Mouse (Mus musculus) limb, embryonic 14.5 days (tissue): ENCODE data around the gene Efcab12. TPM values are rescaled to one million over a fixed set of nuclear protein-coding genes. Genes with fewer than 3 reads are reported as not detected.

Experiments used
- ATAC-seq: fragments of 200-750 bp; cut with Nextera tagmentation; 2 replicates; pipeline ENCODE4 v1.8.0; 2017; ENCODE audit warnings: low read depth, moderate number of reproducible peaks, moderate TSS enrichment; ENCODE audit not compliant: low FRiP score
- DNase-seq: peaks from one replicate; pipeline ENCODE4 v3.0.0-alpha.2; 2015; ENCODE audit warnings: low spot score
- H3K27ac ChIP-seq: fragments of 300-500 bp; sonication (generic); replicated peaks from 2 replicates; pipeline ENCODE4 v1.5.1; 2014; ENCODE audit warnings: low read depth, mild to moderate bottlenecking, low read length, moderate library complexity, mixed read lengths
- H3K27me3 ChIP-seq: fragments of 300-500 bp; sonication (generic); 2 replicates; pipeline ENCODE4 v1.6.1; 2014; ENCODE audit warnings: low read length, mixed read lengths; ENCODE audit not compliant: control insufficient read depth, insufficient read depth
- H3K36me3 ChIP-seq: fragments of 300-500 bp; sonication (generic); 2 replicates; pipeline ENCODE4 v1.6.1; 2014; ENCODE audit warnings: mild to moderate bottlenecking, low read length, moderate library complexity, mixed read lengths; ENCODE audit not compliant: control insufficient read depth, insufficient read depth
- H3K4me1 ChIP-seq: fragments of 300-500 bp; sonication (generic); 2 replicates; pipeline ENCODE4 v1.6.1; 2014; ENCODE audit warnings: antibody characterized with exemption, low read length, mixed read lengths; ENCODE audit not compliant: control insufficient read depth, insufficient read depth
- H3K4me2 ChIP-seq: fragments of 300-500 bp; sonication (generic); replicated peaks from 2 replicates; pipeline ENCODE4 v1.6.1; 2014; ENCODE audit warnings: low read depth, mild to moderate bottlenecking, low read length, moderate library complexity; ENCODE audit not compliant: severe bottlenecking
- H3K4me3 ChIP-seq: fragments of 300-500 bp; sonication (generic); replicated peaks from 2 replicates; pipeline ENCODE4 v1.5.1; 2014; ENCODE audit warnings: low read length
- H3K9ac ChIP-seq: fragments of 300-500 bp; sonication (generic); 2 replicates; pipeline ENCODE4 v1.6.1; 2014; ENCODE audit warnings: mild to moderate bottlenecking, low read depth, low read length, moderate library complexity; ENCODE audit not compliant: severe bottlenecking
- H3K9me3 ChIP-seq: fragments of 300-500 bp; sonication (generic); 2 replicates; pipeline ENCODE4 v1.6.1; 2016; ENCODE audit warnings: low read length; ENCODE audit not compliant: control insufficient read depth
- POLR2A ChIP-seq: fragments of 200-500 bp; IDR thresholded peaks from 2 replicates; pipeline ENCODE4 v1.8.0; 2012; ENCODE audit warnings: inconsistent platforms, mild to moderate bottlenecking, moderate library complexity, borderline replicate concordance; ENCODE audit not compliant: insufficient read depth, insufficient read length; ENCODE audit errors: extremely low read depth
- WGBS: fragments of 180-500 bp; shearing (Covaris S2); extraction: QIAGEN DNeasy Blood & Tissue Kit; methylation state at CpG from one replicate; pipeline ENCODE4 v1.1.7; 2014; 5-methylcytosine and 5-hydroxymethylcytosine counted together
- polyA plus RNA-seq, 2 experiments: library from polyadenylated mRNA; depleted of rRNA in 1 of 2; stranded (reverse) in 1 of 2; unstranded in 1 of 2; fragments of >200 nt; fragmentation: Nextera tagmentation in 1 of 2; extraction: Ambion mirVana in 1 of 2; gene quantifications; 2 replicates each; pipeline versions ENCODE4 v1.2.1 to v1.2.3; 2012 to 2014

Gene Efcab12
- polyA plus RNA-seq, 2 experiments: 0.39 to 0.58 TPM

DNA sequence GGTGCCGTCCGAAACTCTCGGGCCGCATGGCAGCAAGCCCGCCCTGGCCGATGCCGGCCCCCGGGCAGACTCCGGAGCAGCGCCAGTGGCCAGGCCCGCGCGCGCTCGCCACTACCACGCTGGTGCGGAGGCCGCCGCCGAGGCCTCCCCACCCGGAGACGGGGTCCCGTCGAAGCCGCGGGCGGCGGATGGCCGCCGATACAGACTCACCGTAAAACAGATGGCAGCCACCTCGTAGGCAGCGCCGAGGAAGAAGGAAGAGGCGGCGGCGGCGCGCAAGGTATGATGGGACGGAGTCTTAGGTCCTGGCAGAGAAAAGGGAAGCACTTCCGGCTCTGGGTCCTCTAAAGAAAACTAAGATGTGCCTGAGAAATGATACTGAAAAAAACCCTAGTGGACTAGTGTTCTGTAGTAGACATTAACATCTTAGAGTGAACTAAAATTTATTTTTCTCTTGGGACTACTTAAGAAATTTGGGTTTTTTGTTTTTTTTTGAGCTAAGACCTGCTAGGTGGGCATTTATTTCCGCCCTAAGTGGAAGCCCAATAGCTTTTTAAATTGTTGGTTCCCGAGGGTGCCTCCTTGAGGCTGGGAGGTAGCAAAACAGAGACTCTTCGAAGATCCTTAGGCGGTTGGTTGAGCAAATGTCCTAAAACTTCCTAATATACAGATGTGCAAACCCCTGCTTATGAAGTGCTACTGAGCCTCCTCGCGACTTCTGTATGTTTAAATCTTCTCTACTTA is 29.6 kb downstream of the Efcab12 start, which contains the start of gene Rpl32:
Rpl32 (minus strand) TSS at position 260 of the 744 bp plus-strand sequence.
- peak within 1 kb of the TSS; percentile 88 for H3K4me2 ChIP-seq
- WGBS: under 1% methylated on average over 41 of the region's 47 CpGs

DNA sequence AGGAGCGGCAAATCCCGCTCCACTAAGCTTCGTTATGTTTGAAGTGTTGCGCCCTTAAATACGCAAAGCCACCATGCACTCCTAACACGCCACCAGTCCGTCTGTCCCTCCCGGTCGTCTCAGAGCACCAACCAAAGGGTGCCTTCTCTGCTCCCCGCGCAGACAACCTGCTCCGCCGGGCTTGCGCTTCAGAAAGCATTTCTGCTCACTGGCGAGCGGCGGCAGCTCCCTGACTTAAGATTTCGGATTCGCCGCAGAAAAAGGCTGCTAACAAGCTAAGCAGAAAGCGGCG is 30.1 kb downstream of the Efcab12 start:
- Histone ChIP-seq H3K4me2 (peak overlapping the region; percentile 88), H3K36me3 (peaks cover 45% of the 10 kb centered on the region), H3K4me3 (peak overlapping the region; percentile 100), H3K9ac (peak overlapping the region; percentile 99), H3K27me3 (no peaks in the 10 kb centered on the region), H3K27ac (peak overlapping the region; percentile 98), H3K4me1 (peaks cover 12% of the 10 kb centered on the region), H3K9me3 (no peaks in the 10 kb centered on the region)
- DNase-seq: no peak
- no peak for ATAC-seq
- no peak for TF ChIP-seq POLR2A
- WGBS: under 1% methylated on average over 22 of the region's 22 CpGs

More for the DNA sequence above, 29.6 kb downstream of the Efcab12 start, which contains the start of gene Rpl32:
- Histone ChIP-seq H3K27me3 (no peaks in the 10 kb centered on the region), H3K27ac (peak within 1 kb of the TSS; percentile 98), H3K36me3 (peaks cover 40% of the 10 kb centered on the region), H3K4me3 (peak within 1 kb of the TSS; percentile 100), H3K9me3 (no peaks in the 10 kb centered on the region), H3K9ac (peak within 1 kb of the TSS; percentile 99), H3K4me1 (peaks cover 12% of the 10 kb centered on the region)
- DNase-seq (peak; percentile 94), ATAC-seq (peak; percentile 89)
- TF ChIP-seq POLR2A: peak; percentile 96; the same call in 1 of the 2 replicates

DNA sequence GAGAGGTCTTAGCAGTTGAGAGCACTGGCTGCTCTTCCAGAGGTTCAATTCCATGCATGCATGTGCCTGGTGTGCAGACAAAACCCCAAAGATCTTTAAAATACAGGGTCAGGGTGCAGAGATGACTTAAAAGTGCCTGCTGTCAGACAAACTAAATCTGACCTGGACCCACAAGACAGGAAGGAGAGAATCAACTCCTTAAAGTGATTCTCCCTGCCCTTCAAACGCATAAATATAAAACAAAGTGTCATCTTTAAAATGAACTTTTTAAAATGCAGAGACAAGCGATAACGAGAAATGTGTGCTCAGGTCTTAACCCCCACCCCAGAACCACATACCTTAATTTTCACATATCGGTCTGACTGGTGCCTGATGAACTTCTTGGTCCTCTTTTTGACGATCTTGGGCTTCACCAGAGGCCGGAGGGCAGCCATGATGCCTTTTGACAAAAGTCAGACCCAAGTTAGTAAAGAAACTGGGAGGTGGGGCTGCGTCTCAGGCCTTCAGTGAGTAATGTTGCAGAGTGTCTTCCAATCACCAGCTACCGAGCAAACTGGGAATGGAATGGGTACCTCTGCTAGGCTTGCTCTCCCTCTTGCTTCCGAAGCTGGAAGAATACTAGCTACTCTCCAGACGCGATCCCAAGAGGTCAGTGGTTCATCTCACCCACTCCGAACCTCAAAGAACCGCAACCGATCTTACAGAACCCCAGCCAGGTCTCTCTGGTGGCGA is 30.6 kb downstream of the Efcab12 start:
- Histone ChIP-seq H3K4me2 (peak overlapping the region; percentile 88), H3K36me3 (peaks cover 50% of the 10 kb centered on the region), H3K4me1 (peaks cover 12% of the 10 kb centered on the region), H3K27ac (peak overlapping the region; percentile 98), H3K9ac (peak overlapping the region; percentile 99), H3K4me3 (peak overlapping the region; percentile 100), H3K27me3 (no peaks in the 10 kb centered on the region), H3K9me3 (no peaks in the 10 kb centered on the region)
- DNase-seq: no peak
- no peak for ATAC-seq
- no peak for TF ChIP-seq POLR2A
- 3% methylated on average over 15 of the region's 15 CpGs for WGBS

DNA sequence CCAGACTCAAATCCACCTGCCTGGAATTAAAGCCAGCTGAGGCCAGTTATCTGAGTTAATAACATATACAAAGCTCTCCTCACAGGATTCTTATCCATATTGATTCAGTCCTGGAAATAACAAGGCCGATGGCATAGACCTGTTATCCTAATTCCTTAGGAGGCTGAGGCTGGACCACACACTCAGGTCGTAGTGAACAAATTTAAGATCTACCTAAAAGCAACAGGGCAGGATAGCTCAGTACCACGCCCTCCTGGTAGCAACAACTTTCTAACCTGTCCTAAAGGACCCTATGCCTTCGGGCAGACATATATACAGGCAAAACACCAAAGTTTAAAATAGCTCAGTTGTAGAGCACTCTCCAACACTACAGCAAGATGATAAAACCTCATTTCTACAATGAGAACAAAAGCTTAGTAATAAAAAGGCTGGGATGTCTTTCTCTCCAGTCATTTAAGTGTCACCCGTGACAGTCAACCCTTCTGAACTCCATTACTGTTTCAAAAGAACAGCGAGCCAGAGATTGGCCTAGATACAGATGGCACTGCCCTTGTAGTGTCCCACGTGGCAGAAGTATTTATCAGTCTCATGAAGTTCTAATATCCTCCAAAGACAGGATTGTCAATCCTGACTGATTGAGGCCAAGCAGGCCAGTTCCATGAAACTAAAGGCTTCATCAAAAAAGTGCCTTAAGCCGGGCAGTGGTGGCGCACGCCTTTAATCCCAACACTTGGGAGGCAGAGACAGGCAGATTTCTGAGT is 33.6 kb downstream of the Efcab12 start:
- Histone ChIP-seq H3K9me3 (no peaks in the 10 kb centered on the region), H3K36me3 (peaks cover 79% of the 10 kb centered on the region), H3K9ac (no peak overlapping the region), H3K4me2 (no peak overlapping the region), H3K27me3 (no peaks in the 10 kb centered on the region), H3K4me3 (no peak overlapping the region), H3K4me1 (peaks cover 12% of the 10 kb centered on the region), H3K27ac (no peak overlapping the region)
- no peak for TF ChIP-seq POLR2A
- WGBS: 66% methylated on average over 10 of the region's 10 CpGs
- DNase-seq: no peak
- ATAC-seq: no peak
